Mouse (Mus musculus): ENCODE results near the gene Glp2r.

DNA sequence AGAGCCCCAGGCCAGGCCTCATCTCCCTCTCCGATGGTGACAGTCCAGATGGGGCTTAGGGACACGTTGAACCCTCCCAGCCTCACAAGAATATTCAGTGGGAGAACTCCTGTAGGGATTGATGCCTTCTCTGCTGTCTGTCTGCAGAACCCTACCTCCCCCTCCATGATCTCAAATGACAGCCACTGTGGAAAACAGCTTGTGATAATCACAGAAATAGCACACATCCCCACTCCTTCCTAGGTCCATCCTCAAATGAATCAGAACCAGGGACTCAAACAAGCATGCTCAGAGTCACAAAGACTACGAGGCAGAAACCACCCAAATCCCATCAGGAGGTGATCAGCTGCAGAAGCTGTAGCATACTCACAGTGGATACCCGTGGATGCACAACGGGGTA is 104.8 kb downstream of the Glp2r start:
- TF ChIP-seq USF1 (IDR thresholded peaks at IDR 0.05; ENCODE audit: low read depth) = no peak
- no peak for TF ChIP-seq REST (IDR thresholded peaks at IDR 0.05; ENCODE audit: insufficient read depth, insufficient read length)
- no peak for TF ChIP-seq POLR2A (IDR thresholded peaks at IDR 0.05; ENCODE audit: insufficient read length, low read depth)
- no peak for TF ChIP-seq CEBPB (IDR thresholded peaks at IDR 0.05; ENCODE audit: insufficient read depth, poor library complexity, severe bottlenecking)
- TF ChIP-seq POLR2AphosphoS2 (IDR thresholded peaks at IDR 0.05; ENCODE audit: insufficient read length, low read depth) = no peak
- no peak for TF ChIP-seq SRF (IDR thresholded peaks at IDR 0.05; ENCODE audit: control insufficient read depth, insufficient read length, low read depth)
- TF ChIP-seq MYOD1 (IDR thresholded peaks at IDR 0.05; ENCODE audit: control insufficient read depth in 1 of 3, insufficient read length in 2 of 3, low read depth in 2 of 3) = no peak
- TF ChIP-seq MAX (IDR thresholded peaks at IDR 0.05; ENCODE audit: low read depth) = no peak
- TF ChIP-seq E2F4 (IDR thresholded peaks at IDR 0.05; ENCODE audit: insufficient read depth) = no peak
- no peak for TF ChIP-seq TCF3 (IDR thresholded peaks at IDR 0.05; ENCODE audit: insufficient read length, low read depth)
- TF ChIP-seq TCF12 (IDR thresholded peaks at IDR 0.05; ENCODE audit: insufficient read depth, poor library complexity, severe bottlenecking) = no peak
- TF ChIP-seq MYOG (IDR thresholded peaks at IDR 0.05; ENCODE audit: control insufficient read depth in 1 of 3, insufficient read depth in 1 of 3, insufficient read length in 2 of 3, low read depth in 2 of 3) = no peak
